Mouse (Mus musculus) left cerebral cortex, adult 18-20 months (tissue): Measurements from ENCODE around the gene Acoxl. TPM values are rescaled to one million over a fixed set of nuclear protein-coding genes. Genes with fewer than 3 reads are reported as not detected.

ENCODE experiments used
- DNase-seq, 2 experiments: peaks; one replicate each; pipeline ENCODE4 v3.0.0; 2021 to 2022; ENCODE audit warnings: low spot score in 2 of 2, mixed read lengths in 1 of 2
- long read RNA-seq, 2 experiments: library from polyadenylated mRNA; stranded (forward); transcript quantifications; one replicate each; pipeline ENCODE4 v2.0.0; 2021
- total RNA-seq, 2 experiments: library from RNA; stranded (reverse); gene quantifications; 2 replicates each; pipeline ENCODE4 v1.2.3; 2021

Gene Acoxl
- total RNA-seq = not detected
- long read RNA-seq, experiment 1 = 0 reads
- long read RNA-seq, experiment 2 = 0 reads

DNA sequence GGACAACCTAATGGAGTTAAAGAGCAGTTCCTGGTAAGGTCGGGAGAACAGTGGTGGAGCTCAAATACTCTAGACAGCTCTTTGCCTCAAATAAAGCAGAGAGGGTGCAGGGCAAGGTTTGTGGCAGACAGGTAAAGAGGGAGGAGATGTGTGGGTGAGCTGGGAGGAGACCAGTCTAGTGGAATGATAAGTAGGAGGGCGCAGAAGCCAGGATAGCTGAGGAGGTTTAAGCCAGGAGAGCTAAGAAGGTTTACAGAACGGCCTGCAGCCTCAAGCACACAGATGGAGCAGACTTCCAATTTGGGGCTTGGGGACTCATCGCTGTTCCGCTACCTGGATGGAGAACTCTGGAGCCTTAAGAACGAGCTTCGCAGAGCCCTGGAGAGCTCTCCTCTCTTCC is at the start of gene Acoxl:
TSS of gene Acoxl (plus strand) at position 301 of the 400 bp plus-strand sequence.
- no peak for DNase-seq

DNA sequence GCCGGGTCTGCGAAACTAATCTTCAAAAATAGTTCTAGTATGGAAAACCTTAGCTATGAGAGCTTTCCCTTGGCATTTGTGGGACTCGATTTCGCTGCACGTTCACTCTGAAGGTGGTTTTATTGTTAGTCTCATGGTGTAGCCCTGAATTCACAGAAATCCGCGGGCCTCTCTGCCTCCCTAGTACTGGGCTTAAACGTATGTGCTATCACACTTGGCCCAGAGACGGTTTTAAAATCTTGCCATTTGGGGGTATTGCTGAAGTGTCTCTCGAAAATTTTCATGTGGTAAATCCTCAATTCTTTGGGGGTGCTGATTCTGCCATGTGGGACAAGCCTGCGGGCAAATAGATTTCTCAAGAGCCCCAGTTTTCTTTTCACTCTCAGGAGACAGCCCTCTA is 49.5 kb upstream of the Acoxl start:
- DNase-seq = peak in 1 of 2 experiments; percentile 10

DNA sequence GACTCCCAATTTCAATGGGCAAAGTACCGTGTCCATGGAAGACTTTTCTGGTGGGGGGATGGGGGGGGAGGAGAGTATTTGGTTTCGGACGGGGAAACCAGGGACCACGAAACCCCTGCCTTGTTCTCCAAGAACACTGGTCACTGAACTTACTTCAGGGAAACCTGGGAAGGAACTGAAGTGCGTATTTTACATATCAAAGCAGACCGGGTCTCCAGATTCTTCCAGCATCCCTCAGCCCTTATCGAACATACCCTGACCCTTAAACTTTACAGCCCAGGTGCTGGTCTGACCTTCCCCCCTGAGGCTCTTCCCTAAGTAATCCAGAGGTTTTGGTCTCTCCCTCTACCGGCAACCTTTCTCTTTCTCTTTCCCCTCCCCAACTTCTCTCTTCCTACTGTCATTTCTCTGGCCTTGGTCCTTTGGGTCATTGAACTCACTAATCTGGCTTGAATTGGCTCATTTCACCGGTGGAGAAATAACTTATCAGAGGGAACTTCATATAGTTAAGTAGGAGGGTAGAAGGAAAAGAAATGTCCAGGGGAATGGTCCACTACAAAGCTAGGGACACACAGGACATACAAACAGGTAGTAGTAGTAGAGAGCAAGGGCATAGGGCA is 48.9 kb upstream of the Acoxl start:
- DNase-seq = no peak

DNA sequence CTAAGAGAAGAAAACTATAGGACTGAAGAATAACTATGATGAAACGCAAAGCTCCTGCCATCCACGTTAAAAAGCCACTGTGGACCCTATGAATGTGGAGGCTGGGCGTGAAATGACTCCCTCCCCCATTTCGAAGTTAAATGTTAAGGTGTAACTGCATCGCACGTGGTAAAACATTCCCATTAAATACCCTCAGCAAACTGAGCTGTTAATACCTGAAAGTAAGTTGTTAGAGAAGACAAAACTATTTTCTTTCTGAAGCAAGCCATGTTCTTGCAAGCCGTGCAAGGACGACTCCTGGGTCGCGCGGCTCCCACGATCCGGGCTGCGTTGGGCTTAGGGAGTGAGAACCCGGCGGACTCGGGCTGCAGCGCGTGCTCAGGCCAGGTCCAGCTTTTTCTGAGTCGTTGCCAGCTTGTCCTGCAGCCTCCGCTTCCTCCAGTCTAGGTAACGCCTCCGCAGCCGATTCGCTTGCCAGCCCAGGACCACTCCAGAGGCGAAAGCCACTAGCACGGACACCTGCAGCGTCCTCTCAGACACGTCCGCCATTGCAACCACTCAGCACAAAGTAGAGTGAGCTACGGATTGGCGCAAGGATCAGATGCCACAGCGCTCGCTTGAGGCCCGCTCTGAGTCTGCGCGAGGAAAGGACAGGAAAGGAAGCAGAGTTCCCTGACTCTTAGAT is 46.6 kb upstream of the Acoxl start, which contains the start of gene Mtln:
TSS of gene Mtln (minus strand) at position 570 of the 685 bp plus-strand sequence.
- peak; percentile 92 to 93 for DNase-seq

DNA sequence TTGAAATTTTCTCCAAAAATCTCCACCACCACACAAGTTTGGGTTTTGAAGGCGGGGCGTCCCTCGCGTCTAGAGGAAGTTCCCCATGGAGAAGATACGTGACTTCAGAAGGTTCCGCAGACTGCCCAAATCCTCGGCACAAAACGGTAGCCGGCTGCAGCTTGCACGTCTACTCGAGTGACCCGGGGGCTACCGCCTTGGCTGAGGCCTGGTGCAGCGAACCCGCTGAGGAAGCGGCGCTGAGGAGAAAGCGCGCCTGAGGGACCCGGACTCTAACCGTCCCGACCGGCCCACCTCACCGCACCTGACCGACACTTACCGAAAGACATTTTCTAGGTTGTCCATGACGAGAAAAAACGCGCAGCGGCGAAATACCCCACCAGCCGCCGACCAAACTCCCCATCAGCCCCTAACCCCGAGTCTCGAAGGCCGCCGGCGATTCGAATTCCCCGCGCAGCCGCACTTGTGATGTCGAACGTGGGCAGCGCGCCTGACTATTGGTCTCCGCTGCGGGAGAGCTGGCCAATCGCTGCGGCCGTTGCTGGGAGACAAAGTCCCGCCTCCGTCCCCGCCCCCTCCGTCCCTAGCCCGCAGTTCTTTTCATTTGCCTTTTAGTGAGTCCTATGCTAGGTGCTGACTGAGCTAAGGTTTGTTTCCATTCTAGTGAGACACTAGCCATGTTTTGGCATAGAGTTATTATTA is 7.1 kb upstream of the Acoxl start, which contains the start of gene Bub1:
TSS of gene Bub1 (minus strand) at position 465 of the 702 bp plus-strand sequence.
- DNase-seq = peak; percentile 92 to 93

DNA sequence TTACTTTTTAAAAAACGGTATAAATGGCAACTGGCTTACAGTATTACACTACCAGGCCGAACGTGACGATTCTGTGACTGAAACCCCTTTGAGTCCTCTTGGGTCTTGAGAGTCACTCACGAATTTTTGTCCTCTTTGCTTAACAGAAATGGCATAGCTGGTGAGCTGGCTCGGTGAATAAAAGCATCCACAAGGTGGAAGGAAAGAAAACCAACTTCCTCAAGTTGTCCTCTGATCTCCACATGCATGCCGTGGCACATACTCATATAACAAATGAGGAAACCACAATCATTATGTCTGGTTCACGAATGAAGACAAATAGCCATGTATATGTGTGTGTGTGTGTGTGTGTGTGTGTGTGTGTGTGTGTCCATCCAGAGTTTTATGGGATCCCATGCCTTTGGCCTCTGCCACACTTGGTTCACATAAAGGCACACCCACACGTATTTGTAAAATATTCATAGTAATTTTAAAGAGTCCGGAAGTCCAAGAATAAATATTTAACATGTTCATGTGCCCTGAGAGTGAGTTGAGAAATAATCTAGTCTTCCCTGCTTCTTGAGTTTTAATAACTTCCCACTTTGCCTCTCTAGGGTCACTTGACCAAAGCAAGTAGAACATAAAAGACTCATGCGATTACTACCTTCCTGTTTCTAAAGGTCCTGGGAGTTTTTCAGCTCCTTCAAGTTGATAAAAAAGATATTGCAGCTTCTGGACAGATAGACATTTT is 6.4 kb upstream of the Acoxl start:
- no peak for DNase-seq

DNA sequence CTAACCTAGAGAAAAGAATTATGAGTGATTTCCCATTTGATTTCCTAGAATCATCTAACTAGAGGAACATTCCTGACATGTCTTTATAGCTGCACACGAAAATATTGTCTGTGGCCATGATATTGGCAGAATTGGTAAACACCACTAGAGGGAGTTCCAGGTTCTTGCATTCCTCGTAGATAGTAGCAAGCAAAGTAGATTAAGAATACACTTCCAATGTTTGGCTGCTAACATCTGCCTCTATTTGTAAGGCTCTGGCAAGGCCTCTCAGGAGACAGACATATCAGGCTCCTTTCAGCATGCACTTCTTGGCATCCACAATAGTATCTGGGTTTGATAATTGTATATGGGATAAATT is 5.9 kb upstream of the Acoxl start:
- no peak for DNase-seq

DNA sequence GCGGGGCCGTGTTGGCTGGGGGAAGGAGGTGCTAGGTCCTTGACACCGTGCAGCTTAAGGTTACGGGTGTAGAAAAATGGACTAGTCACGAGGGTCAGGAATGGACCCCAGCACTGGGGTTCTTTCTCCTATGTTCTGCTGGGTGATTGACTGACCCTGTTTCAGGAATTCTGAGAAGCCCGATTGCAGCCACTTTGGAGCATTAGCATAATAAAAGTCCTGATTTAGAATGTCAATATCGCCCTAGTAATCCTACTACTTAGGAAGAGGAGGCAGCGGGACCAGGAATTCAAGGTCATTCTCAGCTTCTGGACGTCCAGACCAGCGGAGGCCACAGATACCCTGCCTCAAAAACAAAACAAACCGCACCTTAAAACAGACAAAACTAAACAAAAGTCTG is 749 bp downstream of the Acoxl start:
- DNase-seq = no peak

DNA sequence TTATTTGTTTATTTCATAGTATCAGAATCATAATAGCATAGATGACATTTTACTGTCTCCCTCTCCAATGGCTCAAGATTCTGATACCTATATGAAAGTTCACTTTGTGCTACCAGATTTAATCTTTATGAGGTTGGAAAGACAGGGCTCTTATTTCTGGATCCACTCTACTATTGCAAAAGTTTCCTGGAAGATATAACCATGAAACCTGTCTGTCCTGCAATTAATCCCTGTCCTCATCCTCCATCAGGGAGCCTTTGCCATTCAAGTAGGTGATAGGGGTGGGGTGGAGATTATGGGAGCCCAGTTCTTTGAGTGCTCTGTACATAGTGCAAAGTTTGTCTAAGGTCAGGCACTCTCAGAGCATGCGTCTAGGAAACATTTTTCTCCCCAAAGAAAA is 2.7 kb downstream of the Acoxl start:
- no peak for DNase-seq

DNA sequence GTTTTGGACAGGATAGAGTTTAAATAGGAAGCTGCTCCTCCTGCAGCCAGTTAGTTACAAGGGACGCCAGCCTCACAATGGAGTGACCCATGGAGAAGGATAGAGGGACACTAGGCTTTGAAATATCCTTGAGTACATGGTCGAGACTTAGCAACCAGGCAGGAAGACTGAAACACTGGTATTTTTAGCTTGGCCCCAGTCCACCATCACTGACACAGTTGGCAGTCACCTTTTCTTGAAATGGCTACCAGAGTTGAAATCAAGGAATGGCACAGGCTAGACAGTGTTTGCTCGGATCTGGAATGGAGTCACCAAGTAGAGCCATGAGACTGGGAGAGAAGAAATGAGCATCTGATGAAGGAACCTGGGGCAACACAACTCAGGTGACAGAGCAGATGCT is 3.7 kb downstream of the Acoxl start:
- no peak for DNase-seq

DNA sequence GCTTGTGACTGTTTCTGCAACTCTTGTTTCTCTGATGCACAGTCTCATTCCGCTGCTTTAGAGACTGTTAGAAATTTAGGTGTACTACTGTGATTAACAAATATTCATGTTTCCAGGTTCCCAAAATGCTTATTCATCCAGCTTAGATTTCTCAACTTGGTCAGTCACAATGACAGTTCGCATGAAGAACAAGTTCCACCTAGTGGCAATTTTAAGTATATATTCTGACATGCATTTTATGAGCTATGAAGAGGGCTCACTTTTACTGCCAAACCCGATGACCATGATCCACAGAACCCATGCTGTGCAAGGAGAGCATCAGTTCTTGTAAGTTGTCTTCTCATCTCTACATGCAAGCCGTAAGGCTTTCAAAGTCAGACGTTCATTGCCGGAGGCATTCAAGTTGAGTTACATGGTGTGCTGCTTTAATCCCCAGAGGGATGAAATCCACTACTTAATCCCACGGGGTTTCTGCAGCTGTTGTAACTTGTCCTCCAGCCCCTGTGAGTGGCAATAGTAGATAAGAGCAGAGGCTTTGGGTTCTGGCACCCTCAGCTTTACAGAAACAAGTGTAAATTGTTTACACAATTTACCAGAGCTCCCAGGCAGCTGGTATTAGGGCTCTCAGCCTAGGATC is 6.8 kb downstream of the Acoxl start:
- DNase-seq = no peak

DNA sequence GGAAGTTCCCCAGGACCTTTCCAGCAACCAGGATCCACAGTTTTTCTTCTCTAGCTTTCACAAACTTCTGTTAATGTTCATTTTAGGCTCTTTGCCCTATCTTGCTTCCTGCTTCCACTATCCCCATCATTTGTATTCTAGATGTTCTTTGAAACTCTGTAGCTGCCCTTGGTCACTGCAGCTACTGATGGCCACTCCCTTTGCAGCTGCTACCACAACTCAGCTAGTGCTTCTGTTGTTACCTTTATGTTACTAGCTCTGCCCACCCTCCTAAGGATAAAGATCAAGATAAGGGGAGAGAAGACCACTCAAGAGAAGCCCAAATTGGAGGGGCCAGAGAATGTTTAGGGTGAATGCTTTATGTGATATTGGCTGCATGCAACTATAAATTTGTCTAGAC is 7.3 kb downstream of the Acoxl start:
- no peak for DNase-seq

DNA sequence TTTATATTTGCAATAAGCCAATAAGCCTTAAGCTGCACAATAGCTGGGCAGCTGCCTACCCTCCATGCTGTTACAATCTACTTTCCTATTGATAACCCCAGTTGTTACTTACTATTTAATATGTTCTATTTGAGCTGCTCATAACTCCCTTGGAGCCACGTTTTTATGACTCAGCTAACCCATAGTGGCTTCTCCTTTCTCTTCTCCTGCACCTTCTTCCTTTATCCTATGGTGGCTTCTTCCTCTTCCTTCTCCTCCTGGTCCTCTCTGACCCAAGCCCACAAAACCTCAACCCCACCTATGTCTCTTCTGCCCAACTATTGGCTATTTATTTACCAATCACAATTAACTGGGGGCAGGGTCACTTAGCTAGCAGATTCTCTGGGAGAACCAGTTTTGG is 7.9 kb downstream of the Acoxl start:
- DNase-seq = no peak

DNA sequence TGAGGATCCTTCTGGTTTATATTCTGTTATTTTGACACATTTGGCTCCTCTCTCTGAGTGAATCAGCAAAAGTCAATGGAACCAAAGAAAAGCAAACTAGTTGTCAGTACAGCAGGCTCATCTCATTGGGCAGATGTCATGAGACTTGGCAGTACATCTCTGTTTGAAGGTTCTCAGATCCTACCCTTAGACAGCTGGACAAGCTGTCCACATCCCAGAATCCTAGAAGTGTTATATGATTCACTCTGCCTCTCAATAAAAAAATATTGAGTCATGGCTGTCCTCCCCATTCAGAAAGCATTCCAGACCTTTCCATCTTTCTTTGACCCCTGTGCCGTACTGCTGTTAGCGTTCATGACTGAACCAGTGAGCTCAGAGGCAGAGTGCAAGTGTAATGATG is 11.7 kb downstream of the Acoxl start:
- DNase-seq = no peak

DNA sequence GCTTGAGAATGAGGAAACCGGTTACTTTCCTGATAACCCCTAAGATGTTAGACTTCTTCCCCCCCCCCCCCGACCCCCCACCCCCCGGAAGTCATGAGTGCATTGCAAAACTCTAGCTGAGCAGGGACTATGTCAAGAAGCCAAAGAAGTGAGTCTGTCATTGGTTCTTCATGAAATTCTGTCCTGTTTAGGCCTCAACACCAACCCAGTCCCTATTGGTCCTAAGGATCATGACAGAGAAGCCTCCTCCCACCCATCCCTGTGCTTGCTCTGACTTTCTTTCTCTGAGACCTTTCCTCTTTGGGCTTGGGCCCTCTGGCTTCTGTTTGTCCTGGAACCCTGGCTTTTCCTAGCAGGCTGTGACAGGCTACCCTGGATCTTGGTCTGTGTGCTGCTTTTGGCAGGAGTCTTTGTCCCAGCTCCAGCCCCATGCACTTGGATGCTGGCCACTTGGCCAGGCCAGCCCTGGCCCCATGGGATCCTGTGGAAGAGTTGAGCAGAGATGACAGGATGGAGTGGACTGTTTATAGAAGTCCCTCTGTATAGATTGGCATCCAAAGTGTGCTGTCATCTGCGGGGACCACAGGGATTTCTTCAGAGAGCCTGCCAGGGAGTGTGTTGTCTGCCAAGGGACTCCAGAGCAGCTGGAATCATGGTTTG is 15.8 kb downstream of the Acoxl start:
- DNase-seq = peak in 1 of 2 experiments; percentile 5

DNA sequence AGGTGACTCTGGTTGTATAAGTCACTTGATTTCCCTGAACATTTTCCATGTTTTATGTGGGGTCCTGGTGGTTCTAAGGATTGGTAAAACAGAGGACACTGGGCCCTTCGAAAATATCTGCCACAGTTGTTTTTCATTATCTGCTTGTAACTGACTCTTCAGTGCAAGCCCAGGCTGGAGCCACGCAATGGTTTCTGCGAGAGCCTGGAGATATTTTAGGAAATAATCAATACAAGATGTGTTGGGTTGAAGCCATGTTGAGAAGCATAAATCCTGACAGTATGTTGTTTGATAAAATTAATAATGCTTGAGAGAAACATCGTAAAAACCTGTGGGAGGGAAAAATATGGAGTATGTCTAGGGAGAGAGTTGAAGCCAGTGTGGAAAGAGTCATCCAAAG is 25.7 kb downstream of the Acoxl start:
- DNase-seq = no peak

DNA sequence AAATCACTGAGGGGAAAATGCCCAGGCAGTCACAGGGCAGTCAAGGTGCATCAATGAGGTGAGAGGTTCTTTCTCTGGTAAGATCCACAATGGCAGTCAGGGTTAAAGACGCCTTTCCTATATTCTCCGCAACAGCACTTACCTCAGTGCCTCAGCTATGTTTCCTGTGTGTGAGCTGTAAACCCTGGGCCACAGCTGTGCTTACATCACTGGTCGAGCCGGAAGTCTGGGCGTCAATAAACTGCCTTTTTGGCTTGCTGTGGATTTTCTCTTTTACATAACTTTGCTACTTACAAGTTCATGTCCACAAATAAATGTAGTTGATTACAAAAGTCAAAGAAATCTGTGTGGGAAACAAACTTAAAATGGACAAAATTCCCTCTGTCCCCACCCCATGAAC is 42.4 kb downstream of the Acoxl start:
- no peak for DNase-seq

DNA sequence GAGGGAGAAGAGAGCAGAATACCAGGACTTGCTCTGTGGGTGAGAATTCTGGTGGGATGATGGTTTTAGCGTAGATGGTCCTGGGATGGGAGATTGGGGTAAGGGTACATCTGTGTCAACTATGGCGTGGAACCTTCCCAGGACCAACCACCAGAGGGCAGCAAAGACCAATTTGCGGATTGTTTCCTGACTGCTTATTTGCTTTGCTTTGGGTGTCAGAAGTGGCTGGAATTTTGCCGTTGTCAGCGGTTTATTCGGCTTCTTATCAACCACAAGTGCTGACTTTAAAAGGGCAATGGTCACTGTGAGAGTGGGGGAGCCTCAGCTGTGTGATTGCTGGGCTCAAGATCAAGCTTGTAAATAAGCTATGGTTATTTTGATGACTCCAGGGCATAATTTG is 50.8 kb downstream of the Acoxl start:
- DNase-seq = peak; percentile 86 to 88

DNA sequence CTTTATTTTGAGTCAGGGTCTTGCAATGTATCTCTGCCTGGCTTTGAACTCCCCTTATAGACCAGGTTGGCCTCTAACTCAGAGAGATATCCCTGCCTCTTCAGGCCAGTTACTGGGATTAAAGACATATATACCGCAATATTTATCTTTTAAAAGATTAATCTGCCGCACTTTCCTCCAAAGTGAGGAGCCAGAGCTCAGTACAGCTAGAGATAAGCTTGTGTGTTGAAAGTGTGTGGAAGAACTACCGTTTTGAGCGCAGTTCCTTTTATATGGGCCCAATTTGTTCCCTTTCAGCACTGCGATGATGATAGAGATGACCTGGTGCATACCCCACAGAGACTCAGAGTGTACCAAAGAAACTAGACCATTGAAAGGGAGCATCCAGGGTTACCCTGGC is 51.3 kb downstream of the Acoxl start:
- DNase-seq = no peak

DNA sequence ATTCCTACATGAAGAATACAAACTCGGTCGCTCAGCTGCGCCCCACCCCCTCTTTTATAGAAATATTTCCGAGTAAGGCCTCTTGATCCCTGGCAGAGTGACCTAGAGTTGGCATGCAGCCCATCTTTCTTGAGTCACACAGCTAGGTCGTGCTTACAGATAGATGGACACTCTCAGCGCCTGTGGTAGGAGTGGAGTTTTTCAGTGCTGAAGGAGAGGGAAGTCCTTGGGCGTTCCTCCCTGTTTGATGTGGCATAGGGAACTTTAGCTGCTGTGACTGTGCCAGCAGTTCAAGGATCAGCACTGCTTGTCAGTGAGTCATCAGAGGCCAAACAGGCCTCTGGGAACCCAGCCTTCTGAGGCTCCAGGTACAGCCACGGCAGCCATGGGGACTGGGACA is 51.9 kb downstream of the Acoxl start:
- no peak for DNase-seq

DNA sequence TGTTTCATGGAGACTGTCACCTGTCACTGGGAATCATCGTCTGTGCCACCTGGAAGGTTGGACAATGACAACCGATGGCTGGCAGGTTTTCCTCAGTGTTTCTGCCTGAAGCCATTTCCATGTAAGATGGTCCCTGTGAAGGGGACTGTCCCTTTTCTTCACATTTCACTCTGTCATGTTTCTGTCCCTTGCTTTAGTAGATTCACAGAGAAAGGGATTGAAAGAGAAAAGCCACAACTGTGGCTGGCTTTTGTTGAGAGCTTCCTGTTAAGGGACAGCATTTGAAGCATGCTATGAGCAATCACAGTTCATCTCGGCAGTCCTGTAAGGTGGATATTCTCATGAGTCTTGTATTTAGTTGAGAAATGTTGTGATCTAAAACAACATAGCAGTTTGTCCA is 52.4 kb downstream of the Acoxl start:
- DNase-seq = no peak
